Mouse (Mus musculus): Measurements from ENCODE around the gene Rab6b. TPM values are rescaled to one million over a fixed set of nuclear protein-coding genes. Genes with fewer than 3 reads are reported as not detected.
"Not testable (repeated sequence)": the region's sequence is repeated elsewhere in the genome, so short reads cannot be mapped to it uniquely, and the experiment has no call there.

Gene Rab6b
- polyA plus RNA-seq, 1 experiment from 2014 or later = 5.2 TPM

GRCm38 (mm10) chr9:103147103-103147502 is 35.5 kb downstream of the Rab6b start:
- Histone ChIP-seq H3K27me3 (no peaks in the 10 kb centered on the region), H3K4me1 (peaks cover 8% of the 10 kb centered on the region), H3K4me3 (replicated peaks) (no peak overlapping the region), H3K27ac (no peak overlapping the region), H3K4me2 (no peak overlapping the region), H3K36me3 (no peaks in the 10 kb centered on the region), H3K9me3 (replicated peaks) (no peaks in the 10 kb centered on the region), H3K9ac (no peak overlapping the region)
- WGBS = 70% methylated on average over 13 of the region's 13 CpGs
- no peak for ATAC-seq (replicated peaks; ENCODE audit: low FRiP score)

GRCm38 (mm10) chr9:103149074-103149799 is 37.6 kb downstream of the Rab6b start:
- ATAC-seq (replicated peaks; ENCODE audit: low FRiP score) = no peak
- Histone ChIP-seq H3K4me1 (peaks cover 8% of the 10 kb centered on the region), H3K9me3 (replicated peaks) (no peaks in the 10 kb centered on the region), H3K27ac (no peak overlapping the region), H3K4me3 (replicated peaks) (no peak overlapping the region), H3K27me3 (no peaks in the 10 kb centered on the region), H3K4me2 (no peak overlapping the region), H3K36me3 (no peaks in the 10 kb centered on the region), H3K9ac (no peak overlapping the region)
- 80% methylated on average over 12 of the region's 12 CpGs for WGBS

- Histone ChIP-seq H3K4me2 (no peak overlapping the region), H3K36me3 (no peaks in the 10 kb centered on the region), H3K4me3 (replicated peaks) (no peak overlapping the region), H3K27me3 (no peaks in the 10 kb centered on the region), H3K27ac (no peak overlapping the region), H3K9me3 (replicated peaks) (no peaks in the 10 kb centered on the region), H3K9ac (no peak overlapping the region), H3K4me1 (no peaks in the 10 kb centered on the region)
- no peak for ATAC-seq (replicated peaks; ENCODE audit: low FRiP score)
- 68% methylated on average over 5 of the region's 5 CpGs for WGBS
Observed at GRCm38 (mm10) chr9:103153286-103153685, 41.7 kb downstream of the Rab6b start.

GRCm38 (mm10) chr9:103154568-103154967 is 43.0 kb downstream of the Rab6b start:
- no peak for ATAC-seq (replicated peaks; ENCODE audit: low FRiP score)
- no peaks in the 10 kb centered on the region for H3K4me1 ChIP-seq
- no peaks in the 10 kb centered on the region for H3K27me3 ChIP-seq
- no peak overlapping the region for H3K27ac ChIP-seq
- 82% methylated on average over 2 of the region's 2 CpGs for WGBS
- H3K9ac ChIP-seq = no peak overlapping the region
- no peaks in the 10 kb centered on the region for H3K9me3 ChIP-seq (replicated peaks)
- no peak overlapping the region for H3K4me2 ChIP-seq
- no peaks in the 10 kb centered on the region for H3K36me3 ChIP-seq
- no peak overlapping the region for H3K4me3 ChIP-seq (replicated peaks)

GRCm38 (mm10) chr9:103155158-103155557 is 43.6 kb downstream of the Rab6b start:
- H3K27ac ChIP-seq; H3K36me3 ChIP-seq; H3K27me3 ChIP-seq; H3K4me3 ChIP-seq (replicated peaks); H3K4me1 ChIP-seq; H3K9me3 ChIP-seq (replicated peaks); ATAC-seq (replicated peaks; ENCODE audit: low FRiP score); H3K4me2 ChIP-seq; H3K9ac ChIP-seq: not testable (repeated sequence)
- WGBS = 83% methylated on average over 7 of the region's 7 CpGs

- Histone ChIP-seq H3K4me2 (no peak overlapping the region), H3K36me3 (no peaks in the 10 kb centered on the region), H3K4me3 (replicated peaks) (no peak overlapping the region), H3K4me1 (no peaks in the 10 kb centered on the region), H3K27me3 (no peaks in the 10 kb centered on the region), H3K9ac (no peak overlapping the region), H3K27ac (no peak overlapping the region), H3K9me3 (replicated peaks) (no peaks in the 10 kb centered on the region)
- ATAC-seq (replicated peaks; ENCODE audit: low FRiP score) = no peak
- WGBS = 75% methylated on average over 15 of the region's 15 CpGs
Observed at GRCm38 (mm10) chr9:103163806-103164205, 52.2 kb downstream of the Rab6b start.

GRCm38 (mm10) chr9:103168046-103168445 is 56.5 kb downstream of the Rab6b start:
- H3K27me3 ChIP-seq = no peaks in the 10 kb centered on the region
- H3K4me2 ChIP-seq = no peak overlapping the region
- H3K9me3 ChIP-seq (replicated peaks) = no peaks in the 10 kb centered on the region
- 80% methylated on average over 6 of the region's 6 CpGs for WGBS
- no peak overlapping the region for H3K9ac ChIP-seq
- H3K4me3 ChIP-seq (replicated peaks) = no peak overlapping the region
- H3K36me3 ChIP-seq = no peaks in the 10 kb centered on the region
- H3K4me1 ChIP-seq = peaks cover 3% of the 10 kb centered on the region; the same call in 1 of the 2 replicates
- 0 out of 2 replicates have a peak, but pooled peaks have one; percentile 43 for ATAC-seq (replicated peaks; ENCODE audit: low FRiP score)
- no peak overlapping the region for H3K27ac ChIP-seq

GRCm38 (mm10) chr9:103168771-103169170 is 57.2 kb downstream of the Rab6b start:
- Histone ChIP-seq H3K4me2 (no peak overlapping the region), H3K9ac (no peak overlapping the region), H3K4me3 (replicated peaks) (no peak overlapping the region), H3K9me3 (replicated peaks) (no peaks in the 10 kb centered on the region), H3K4me1 (peaks cover 3% of the 10 kb centered on the region; the same call in 1 of the 2 replicates), H3K27ac (no peak overlapping the region), H3K36me3 (no peaks in the 10 kb centered on the region), H3K27me3 (no peaks in the 10 kb centered on the region)
- WGBS = 44% methylated on average over 7 of the region's 7 CpGs
- no peak for ATAC-seq (replicated peaks; ENCODE audit: low FRiP score)

GRCm38 (mm10) chr9:103174771-103175519 is 63.4 kb downstream of the Rab6b start:
- Histone ChIP-seq H3K9ac (no peak overlapping the region), H3K27ac (no peak overlapping the region), H3K4me3 (replicated peaks) (no peak overlapping the region), H3K4me2 (no peak overlapping the region), H3K9me3 (replicated peaks) (no peaks in the 10 kb centered on the region), H3K36me3 (no peaks in the 10 kb centered on the region), H3K27me3 (no peaks in the 10 kb centered on the region), H3K4me1 (peaks cover 7% of the 10 kb centered on the region)
- ATAC-seq (replicated peaks; ENCODE audit: low FRiP score) = no peak; the same call in 1 of the 2 replicates
- 46% methylated on average over 6 of the region's 6 CpGs for WGBS

DNA sequence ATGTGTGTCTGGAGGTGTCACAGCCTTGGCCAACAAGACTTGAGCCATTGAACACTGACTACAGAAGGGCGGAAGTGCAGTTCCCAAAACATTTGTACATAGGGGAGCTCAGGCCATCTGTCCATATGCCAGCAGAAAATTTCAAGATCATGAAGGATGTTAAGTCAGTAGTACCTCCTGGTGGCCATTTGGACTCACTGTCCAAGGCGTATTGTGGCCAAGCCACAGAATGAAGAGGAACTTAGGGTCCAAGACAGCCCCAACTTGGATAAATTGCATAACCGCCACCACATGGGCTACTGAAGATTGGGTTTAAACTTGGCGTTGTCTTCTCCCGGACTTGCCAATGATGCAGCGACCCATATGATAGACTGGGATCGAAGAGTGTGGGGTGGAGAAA is 64.1 kb downstream of the Rab6b start:
- Histone ChIP-seq H3K27ac (no peak overlapping the region), H3K4me2 (no peak overlapping the region), H3K4me1 (peaks cover 14% of the 10 kb centered on the region), H3K27me3 (no peaks in the 10 kb centered on the region), H3K4me3 (replicated peaks) (no peak overlapping the region), H3K9me3 (replicated peaks) (no peaks in the 10 kb centered on the region), H3K36me3 (no peaks in the 10 kb centered on the region), H3K9ac (no peak overlapping the region)
- ATAC-seq (replicated peaks; ENCODE audit: low FRiP score) = no peak
- 98% methylated on average over 7 of the region's 7 CpGs for WGBS

- H3K4me1 ChIP-seq = peaks cover 13% of the 10 kb centered on the region
- H3K9ac ChIP-seq = peak overlapping the region; percentile 43
- H3K9me3 ChIP-seq (replicated peaks) = no peaks in the 10 kb centered on the region
- no peaks in the 10 kb centered on the region for H3K27me3 ChIP-seq
- WGBS = 53% methylated on average over 3 of the region's 3 CpGs
- peak overlapping the region; percentile 78 for H3K27ac ChIP-seq
- no peaks in the 10 kb centered on the region for H3K36me3 ChIP-seq
- peak overlapping the region; percentile 48 for H3K4me3 ChIP-seq (replicated peaks)
- H3K4me2 ChIP-seq = peak overlapping the region; percentile 71
- ATAC-seq (replicated peaks; ENCODE audit: low FRiP score) = no peak; the same call in 1 of the 2 replicates
Observed at GRCm38 (mm10) chr9:103180303-103180702, 68.7 kb downstream of the Rab6b start.

- H3K36me3 ChIP-seq = no peaks in the 10 kb centered on the region
- no peaks in the 10 kb centered on the region for H3K9me3 ChIP-seq (replicated peaks)
- H3K27me3 ChIP-seq = no peaks in the 10 kb centered on the region
- peaks cover 13% of the 10 kb centered on the region for H3K4me1 ChIP-seq
- H3K4me3 ChIP-seq (replicated peaks) = peak overlapping the region; percentile 48
- peak overlapping the region; percentile 78 for H3K27ac ChIP-seq
- WGBS = 2% methylated on average over 20 of the region's 20 CpGs
- peak; percentile 94 for ATAC-seq (replicated peaks; ENCODE audit: low FRiP score)
- peak overlapping the region; percentile 71 for H3K4me2 ChIP-seq
- peak overlapping the region; percentile 43 for H3K9ac ChIP-seq
Observed at GRCm38 (mm10) chr9:103180807-103181565, 69.4 kb downstream of the Rab6b start.
